Mouse (Mus musculus) embryonic fibroblast, embryonic 13.5 days (primary cell): ENCODE measurements at regions not wholly inside any gene's neighbourhood (a gene's known extent, or its start where the extent isn't known, plus 50 kb on each side); places are given as distances from the start of the nearest gene placed in this dataset.

Experiments used
- H3K27ac ChIP-seq: 2 replicates; pipeline ENCODE4 v1.5.1; 2012; ENCODE audit warnings: low read length, control low read depth, inconsistent platforms; ENCODE audit not compliant: insufficient read depth
- H3K4me1 ChIP-seq: 2 replicates; pipeline ENCODE4 v1.6.1; 2011; ENCODE audit warnings: low read length; ENCODE audit not compliant: control insufficient read depth, insufficient read depth
- H3K4me3 ChIP-seq: 2 replicates; pipeline ENCODE4 v1.5.1; 2011; ENCODE audit warnings: mild to moderate bottlenecking, control low read depth, low read length; ENCODE audit not compliant: insufficient read depth
- CTCF ChIP-seq: IDR thresholded peaks from 2 replicates; pipeline ENCODE4 v1.5.1; 2011; ENCODE audit warnings: mild to moderate bottlenecking, control low read depth, low read length, moderate library complexity, borderline replicate concordance; ENCODE audit not compliant: insufficient read depth
- POLR2A ChIP-seq: IDR thresholded peaks from 2 replicates; pipeline ENCODE4 v1.6.1; 2011; ENCODE audit warnings: low read depth, mild to moderate bottlenecking, control low read depth, low read length, moderate library complexity

DNA sequence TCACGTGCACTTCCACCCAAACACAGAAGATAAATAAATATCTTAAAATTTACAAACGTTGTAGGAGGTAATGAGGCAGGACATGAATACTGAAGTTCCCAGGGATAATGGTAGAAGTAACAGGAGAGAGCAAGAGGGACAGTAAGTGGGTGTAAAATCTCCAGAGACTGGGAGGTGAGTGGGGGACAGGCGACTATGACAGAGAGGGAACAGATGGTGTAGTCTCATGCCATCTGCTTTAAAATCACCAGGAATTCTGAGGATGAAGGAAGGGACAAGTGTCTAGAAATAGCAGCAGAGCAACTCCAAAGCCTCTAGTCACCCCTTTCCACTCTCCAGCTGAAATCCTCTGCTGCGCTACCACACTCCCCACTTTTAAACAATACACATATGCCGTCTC is 175.8 kb upstream of the Mpped2 start:
- no peak for TF ChIP-seq CTCF
- no peak for TF ChIP-seq POLR2A
- H3K4me1 ChIP-seq, result no peaks in the 10 kb centered on the region
- H3K4me3 ChIP-seq, result no peak overlapping the region
- H3K27ac ChIP-seq, result no peak overlapping the region

DNA sequence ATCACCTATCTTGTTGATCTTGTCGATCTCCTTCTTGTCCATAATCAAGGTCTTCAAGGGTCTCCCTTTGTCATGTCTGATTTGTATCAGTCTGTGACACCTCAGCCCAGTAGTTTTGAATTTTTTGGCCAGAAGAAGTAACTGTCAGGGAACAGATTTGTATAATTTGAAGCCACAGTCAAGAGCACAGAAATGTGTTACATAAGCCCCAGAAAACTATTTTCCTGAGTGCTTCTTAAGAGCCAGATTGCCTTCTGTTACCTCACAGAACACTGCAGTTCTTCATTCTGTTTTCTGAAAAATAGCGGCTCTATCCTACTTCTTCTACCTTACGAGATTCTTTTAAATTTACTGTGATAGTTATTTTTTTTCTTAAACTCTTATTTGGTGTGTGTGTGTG is 170.1 kb upstream of the Mpped2 start:
- TF ChIP-seq POLR2A, result no peak
- no peak for TF ChIP-seq CTCF

DNA sequence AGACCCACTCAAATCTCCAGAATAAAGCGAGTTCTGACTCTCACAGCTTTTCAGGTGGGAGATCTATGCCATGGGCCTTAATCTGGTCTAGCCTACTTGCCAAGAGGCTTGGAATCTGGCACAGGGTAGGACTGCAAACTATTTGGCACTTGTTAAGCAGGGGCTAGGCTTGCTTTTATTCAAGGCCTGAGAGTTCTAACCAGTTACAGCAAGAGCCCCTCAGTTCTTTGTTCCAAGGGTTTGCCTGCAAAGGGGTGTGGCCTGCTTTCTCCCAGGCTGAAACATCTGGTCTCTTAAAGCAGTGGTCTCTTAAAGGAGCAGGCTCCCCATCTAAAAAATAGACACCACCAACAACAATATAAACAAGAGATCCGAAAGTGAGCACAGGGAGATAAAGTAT is 166.1 kb upstream of the Mpped2 start:
- TF ChIP-seq CTCF, result no peak
- no peak for TF ChIP-seq POLR2A

More for the DNA sequence above, 170.1 kb upstream of the Mpped2 start:
- H3K27ac ChIP-seq, result no peak overlapping the region
- H3K4me1 ChIP-seq, result no peaks in the 10 kb centered on the region
- H3K4me3 ChIP-seq, result no peak overlapping the region

DNA sequence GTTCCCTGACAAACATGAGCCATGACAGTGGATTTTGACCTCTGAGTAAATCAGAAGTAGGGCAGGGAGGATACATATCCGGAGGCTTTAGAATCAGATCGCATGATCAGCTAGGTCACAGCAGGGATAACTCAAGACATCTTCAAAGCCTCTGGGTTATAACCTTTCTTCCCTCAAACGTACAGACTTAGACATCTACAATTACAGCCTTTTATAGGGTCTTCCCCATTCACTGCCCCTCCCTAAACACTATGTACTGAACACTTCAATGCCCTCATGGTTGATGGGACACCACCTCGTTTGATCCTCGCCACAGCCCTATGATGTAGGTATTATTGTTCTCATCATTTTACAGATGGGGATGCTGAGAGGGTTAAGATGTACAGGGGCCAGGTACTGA is 163.8 kb upstream of the Mpped2 start:
- TF ChIP-seq CTCF (no peak), POLR2A (no peak)
- Histone ChIP-seq H3K4me3 (no peak overlapping the region), H3K4me1 (no peaks in the 10 kb centered on the region), H3K27ac (no peak overlapping the region)

More for the DNA sequence above, 166.1 kb upstream of the Mpped2 start:
- no peak overlapping the region for H3K4me3 ChIP-seq
- no peaks in the 10 kb centered on the region for H3K4me1 ChIP-seq
- no peak overlapping the region for H3K27ac ChIP-seq

DNA sequence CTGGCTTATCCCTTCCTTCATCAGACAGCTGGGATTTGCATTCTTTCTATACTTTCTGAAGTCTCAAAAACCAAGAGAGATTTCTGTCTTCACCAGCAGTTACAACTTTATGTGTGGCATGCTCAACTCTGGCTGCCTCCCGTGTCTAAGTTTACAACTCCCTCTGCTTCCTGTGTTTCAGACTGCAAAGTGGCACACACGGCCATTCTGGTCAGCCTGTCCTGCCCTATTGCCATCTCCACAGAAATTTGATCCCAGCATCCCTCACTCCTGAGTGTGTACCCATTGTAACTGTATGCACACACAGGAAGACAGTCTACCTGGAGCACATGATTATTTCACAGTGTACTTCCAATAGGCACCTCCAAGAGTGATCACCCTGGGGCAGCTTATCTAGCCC is 163.3 kb upstream of the Mpped2 start:
- Histone ChIP-seq H3K27ac (no peak overlapping the region), H3K4me3 (no peak overlapping the region), H3K4me1 (no peaks in the 10 kb centered on the region)
- TF ChIP-seq CTCF (no peak), POLR2A (no peak)

DNA sequence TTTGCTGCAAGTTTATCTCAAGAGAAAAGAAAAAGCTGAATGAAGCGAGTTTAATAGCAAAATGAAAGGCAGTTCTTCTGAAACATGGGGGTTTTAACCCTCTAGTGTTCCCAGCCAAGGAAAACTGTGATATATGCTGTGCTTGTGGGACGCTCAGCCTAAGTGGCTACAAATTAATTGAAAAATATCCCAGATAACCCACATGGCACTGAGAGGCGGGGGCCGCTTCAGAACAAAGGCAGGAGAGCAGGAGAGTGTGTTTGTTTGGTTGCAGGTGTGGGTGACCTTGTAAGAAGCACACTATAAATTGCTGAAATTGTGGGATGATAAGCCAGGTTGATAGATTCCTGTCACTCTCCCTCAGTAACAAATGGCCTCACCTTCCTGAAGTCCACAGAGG is 154.7 kb upstream of the Mpped2 start:
- no peaks in the 10 kb centered on the region for H3K4me1 ChIP-seq
- no peak overlapping the region for H3K27ac ChIP-seq
- no peak overlapping the region for H3K4me3 ChIP-seq
- TF ChIP-seq CTCF (no peak), POLR2A (no peak)

DNA sequence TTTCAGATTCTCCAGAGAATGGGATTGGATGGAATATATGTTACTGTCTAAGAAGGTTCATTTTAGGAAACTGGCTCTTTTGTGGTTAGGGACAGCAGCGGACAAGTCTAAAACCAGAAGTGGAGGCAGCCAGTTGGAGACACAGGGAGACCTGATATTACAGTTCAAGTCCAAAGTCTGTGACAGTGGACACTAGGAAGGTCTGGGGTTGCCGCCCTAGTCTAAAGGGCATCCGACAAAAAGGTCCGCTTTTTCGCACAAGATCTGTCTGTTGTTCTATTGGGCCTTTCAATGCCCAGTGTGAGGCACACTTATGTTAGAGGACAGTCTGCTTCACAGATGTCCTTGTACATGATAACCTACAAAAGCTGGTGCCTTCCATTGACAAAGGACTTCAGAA is 152.9 kb upstream of the Mpped2 start:
- Histone ChIP-seq H3K27ac (no peak overlapping the region), H3K4me1 (no peaks in the 10 kb centered on the region), H3K4me3 (no peak overlapping the region)
- TF ChIP-seq CTCF (no peak), POLR2A (no peak)

DNA sequence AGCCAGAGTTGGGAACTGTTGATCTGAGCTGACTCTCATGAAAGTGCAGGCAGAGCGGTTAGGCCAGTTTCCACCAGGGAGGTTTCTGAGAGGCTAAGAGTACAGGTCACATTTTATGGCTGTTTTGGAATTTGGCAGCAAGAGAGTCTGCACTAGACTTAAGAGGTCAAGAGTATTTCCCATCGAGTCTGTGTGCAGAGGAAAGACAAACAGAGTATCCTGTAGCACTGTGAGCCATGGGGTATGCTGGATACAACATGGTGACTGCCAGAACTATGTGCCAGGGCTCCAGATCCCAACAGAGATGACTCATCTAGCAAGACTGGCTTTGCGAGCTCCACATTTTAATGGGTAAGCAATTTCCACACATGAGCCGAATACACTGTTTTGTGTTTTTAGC is 146.0 kb upstream of the Mpped2 start:
- Histone ChIP-seq H3K27ac (no peak overlapping the region), H3K4me1 (no peaks in the 10 kb centered on the region; the same call in 1 of the 2 replicates), H3K4me3 (no peak overlapping the region)
- TF ChIP-seq POLR2A, result no peak
- no peak for TF ChIP-seq CTCF

DNA sequence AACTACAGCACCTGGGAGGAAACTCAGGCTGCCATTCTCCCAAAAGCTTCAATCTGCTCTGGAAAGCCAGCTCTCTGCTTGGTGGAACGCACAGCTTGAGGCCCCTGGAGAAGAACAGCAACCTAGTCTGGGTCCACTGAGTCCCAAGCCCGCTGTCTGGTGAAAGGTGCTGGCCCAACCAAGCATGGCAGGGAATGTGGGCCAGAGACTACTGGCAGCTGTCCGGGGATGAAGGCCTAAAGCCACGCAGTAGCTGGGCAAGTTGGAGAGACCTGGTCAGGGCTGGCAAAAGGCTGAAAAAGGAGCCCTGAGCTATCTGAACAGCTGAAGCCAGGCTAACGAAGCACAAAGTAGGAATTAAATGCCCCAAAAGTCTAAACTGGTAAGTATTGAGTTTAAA is 139.4 kb upstream of the Mpped2 start:
- TF ChIP-seq CTCF (no peak), POLR2A (no peak)
- H3K4me3 ChIP-seq, result no peak overlapping the region
- no peak overlapping the region for H3K27ac ChIP-seq
- no peaks in the 10 kb centered on the region for H3K4me1 ChIP-seq

DNA sequence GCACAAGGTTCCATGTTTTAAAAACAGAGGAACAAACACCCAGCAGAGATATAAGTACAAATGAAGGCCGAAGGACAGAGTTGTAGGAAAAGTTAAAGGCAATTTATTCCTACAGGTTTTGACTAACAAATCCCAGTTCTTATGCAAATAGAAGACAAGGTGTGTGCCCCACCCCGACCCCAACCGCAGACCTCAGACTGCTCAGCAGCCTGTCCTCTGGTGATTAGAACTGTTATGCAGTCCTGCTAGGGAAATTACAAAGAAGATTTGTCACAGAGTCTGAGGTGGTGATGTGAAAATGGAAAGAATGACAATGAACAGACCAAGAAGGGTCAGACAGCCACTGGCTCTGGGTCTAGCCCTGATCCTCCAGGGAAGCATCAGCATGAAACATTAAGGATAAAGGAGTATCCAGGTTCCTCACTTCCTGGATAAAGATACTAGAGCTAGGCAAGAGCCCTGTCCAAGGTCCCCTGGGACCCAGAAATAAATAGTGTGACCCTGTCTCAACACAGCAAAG is 131.4 kb upstream of the Mpped2 start:
- no peak for TF ChIP-seq POLR2A
- TF ChIP-seq CTCF, result no peak
- no peak overlapping the region for H3K27ac ChIP-seq
- no peak overlapping the region for H3K4me3 ChIP-seq
- no peaks in the 10 kb centered on the region for H3K4me1 ChIP-seq

DNA sequence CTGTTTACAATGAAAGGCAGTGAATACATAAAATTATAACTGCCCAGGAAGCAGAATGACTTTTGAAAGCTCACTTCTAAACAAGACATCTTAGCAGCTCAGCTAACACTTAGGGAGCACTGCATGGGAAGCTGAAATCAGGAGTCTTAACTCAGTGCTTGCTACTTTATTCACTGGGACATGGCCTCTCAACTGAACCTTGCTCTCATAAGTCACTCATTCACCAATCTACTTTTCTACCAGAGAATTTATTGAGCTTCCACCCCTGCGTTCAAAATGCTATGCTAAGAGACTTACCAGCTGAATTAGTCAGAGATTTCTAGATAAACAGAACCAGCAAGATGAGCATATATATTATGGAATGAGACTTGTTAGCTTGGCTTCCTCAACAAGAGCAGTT is 122.8 kb upstream of the Mpped2 start:
- H3K27ac ChIP-seq, result no peak overlapping the region
- no peak overlapping the region for H3K4me3 ChIP-seq
- H3K4me1 ChIP-seq, result no peaks in the 10 kb centered on the region
- TF ChIP-seq CTCF (no peak), POLR2A (no peak)
